8 mouse cellular contexts compared by ENCODE assay signal in genomic region chr3:40523371-40523783, GRCm38 (mm10). TPM values are rescaled to one million over a fixed set of nuclear protein-coding genes. Genes with fewer than 3 reads are reported as not detected.
DNase-seq lines count a peak whose midpoint lies in the region; ATAC-seq lines count a peak whose summit lies in the region.

No protein-coding gene starts in this region.

- no peak overlapping the region for H3K27ac ChIP-seq in intestine, embryonic 16.5 days (ENCODE audit: low read length)
- H3K27ac ChIP-seq in neural tube, embryonic 15.5 days (replicated peaks) = no peak overlapping the region

- H3K9me3 ChIP-seq in intestine, embryonic 16.5 days (ENCODE audit: control insufficient read depth, low read length) = no peaks in the 10 kb centered on the region
- no peaks in the 10 kb centered on the region for H3K9me3 ChIP-seq in neural tube, embryonic 15.5 days (replicated peaks)

- H3K36me3 ChIP-seq in intestine, embryonic 16.5 days (ENCODE audit: control insufficient read depth, insufficient read depth, low read length) = no peaks in the 10 kb centered on the region
- H3K36me3 ChIP-seq in neural tube, embryonic 15.5 days = no peaks in the 10 kb centered on the region

- peak overlapping the region; percentile 15; the same call in 1 of the 2 replicates for H3K4me2 ChIP-seq in intestine, embryonic 16.5 days (ENCODE audit: low read depth, low read length)
- H3K4me2 ChIP-seq in neural tube, embryonic 15.5 days = peak overlapping the region; percentile 44

- no peaks in the 10 kb centered on the region for H3K4me1 ChIP-seq in intestine, embryonic 16.5 days (ENCODE audit: control insufficient read depth, insufficient read depth, low read length)
- H3K4me1 ChIP-seq in neural tube, embryonic 15.5 days = peaks cover 10% of the 10 kb centered on the region

- no peak overlapping the region for H3K9ac ChIP-seq in intestine, embryonic 16.5 days (ENCODE audit: low read depth, low read length)
- no peak overlapping the region for H3K9ac ChIP-seq in neural tube, embryonic 15.5 days (replicated peaks)

- peaks cover 2% of the 10 kb centered on the region; the same call in 1 of the 2 replicates for H3K27me3 ChIP-seq in intestine, embryonic 16.5 days (replicated peaks; ENCODE audit: control insufficient read depth, insufficient read depth, low read length)
- no peaks in the 10 kb centered on the region for H3K27me3 ChIP-seq in neural tube, embryonic 15.5 days (replicated peaks)

- no peak overlapping the region for H3K4me3 ChIP-seq in intestine, embryonic 16.5 days (ENCODE audit: low read length)
- H3K4me3 ChIP-seq in neural tube, embryonic 15.5 days (replicated peaks) = no peak overlapping the region

- 19% methylated on average over 7 of the region's 7 CpGs for WGBS in intestine, embryonic 16.5 days
- WGBS in neural tube, embryonic 15.5 days = 21% methylated on average over 7 of the region's 7 CpGs

- DNase-seq in cerebellum, adult 9-10 months = peak; percentile 27
- DNase-seq in cerebellum, adult 9-11 months = no peak
- peak; percentile 72 for DNase-seq in 3T3-L1 (ENCODE audit: low read depth, low spot score)
- peak; percentile 35 for DNase-seq in embryo, embryonic 9.5 days (ENCODE audit: extremely low spot score)
- no peak for DNase-seq in gastrocnemius, adult 8-10 months (ENCODE audit: low spot score in 2 of 2)
- DNase-seq in adrenal gland, adult 18-20 months (ENCODE audit: low spot score in 2 of 2) = no peak

- no peak for ATAC-seq in intestine, embryonic 16.5 days
- ATAC-seq in neural tube, embryonic 15.5 days (ENCODE audit: low FRiP score) = 0 out of 2 replicates have a peak, but pooled peaks have one; percentile 4

RNA-seq across cellular contexts. Expression of gene Intu, which starts 7.7 kb away (rescaled TPM):
- polyA plus RNA-seq in intestine, embryonic 16.5 days (2015; fragmentation: Nextera tagmentation; extraction: Ambion mirVana) = 1.9 TPM in 2 replicates
- 2.1 and 2.8 TPM in 2 replicates for polyA plus RNA-seq in neural tube, embryonic 15.5 days (2015; fragmentation: Nextera tagmentation; extraction: Ambion mirVana)
- total RNA-seq in gastrocnemius, adult 8-10 months (2022) = 1 to 10 TPM; 1.3 to 3.6 (median 1.6) TPM
- total RNA-seq in adrenal gland, adult 18-20 months (2021) = 1 to 10 TPM; 2.1 to 2.2 TPM

Comparison
In these comparisons a context has a peak if more than half of its experiments do, and no peak if none do; other contexts are left out.
1. DNase-seq: peak in cerebellum, adult 9-10 months (single experiment), 3T3-L1 (single experiment) and embryo, embryonic 9.5 days (single experiment); none in cerebellum, adult 9-11 months (single experiment), gastrocnemius, adult 8-10 months (0 of 2) and adrenal gland, adult 18-20 months (0 of 2).